Mouse (Mus musculus) heart, embryonic 15.5 days (tissue): ENCODE results near the gene Mtmr12. TPM values are rescaled to one million over a fixed set of nuclear protein-coding genes. Genes with fewer than 3 reads are reported as not detected.
A peak's percentile ranks its signal among the peaks of the same experiment; 100 is the strongest.

ENCODE experiments used
- ATAC-seq: fragments of 200-750 bp; cut with Nextera tagmentation; replicated peaks from 2 replicates; pipeline ENCODE4 v1.8.0; 2017; ENCODE audit warnings: low read depth, moderate TSS enrichment; ENCODE audit not compliant: insufficient number of reproducible peaks, insufficient read depth, low FRiP score
- H3K27ac ChIP-seq: fragments of 300-500 bp; sonication (generic); 2 replicates; pipeline ENCODE4 v1.5.1; 2015; ENCODE audit warnings: mild to moderate bottlenecking, inconsistent platforms
- H3K27me3 ChIP-seq: fragments of 300-500 bp; sonication (generic); 2 replicates; pipeline ENCODE4 v1.6.1; 2015; ENCODE audit warnings: inconsistent platforms
- H3K36me3 ChIP-seq: fragments of 300-500 bp; sonication (generic); 2 replicates; pipeline ENCODE4 v1.6.1; 2015; ENCODE audit warnings: mild to moderate bottlenecking, inconsistent platforms
- H3K4me1 ChIP-seq: fragments of 300-500 bp; sonication (generic); replicated peaks from 2 replicates; pipeline ENCODE4 v1.6.1; 2015; ENCODE audit warnings: inconsistent platforms
- H3K4me2 ChIP-seq: fragments of 300-500 bp; sonication (generic); 2 replicates; pipeline ENCODE4 v1.6.1; 2015; ENCODE audit warnings: inconsistent platforms, mild to moderate bottlenecking, moderate library complexity
- H3K4me3 ChIP-seq: fragments of 300-500 bp; sonication (generic); 2 replicates; pipeline ENCODE4 v1.5.1; 2015; ENCODE audit warnings: mild to moderate bottlenecking, inconsistent platforms
- H3K9ac ChIP-seq: fragments of 300-500 bp; sonication (generic); 2 replicates; pipeline ENCODE4 v1.6.1; 2015; ENCODE audit warnings: mild to moderate bottlenecking, inconsistent platforms
- H3K9me3 ChIP-seq: fragments of 300-500 bp; sonication (generic); replicated peaks from 2 replicates; pipeline ENCODE4 v1.6.1; 2016; ENCODE audit warnings: inconsistent platforms
- WGBS: fragments of 180-500 bp; shearing (Covaris S2); methylation state at CpG from one replicate; pipeline ENCODE4 v1.1.7; 2015; ENCODE audit warnings: mixed read lengths; 5-methylcytosine and 5-hydroxymethylcytosine counted together
- polyA plus RNA-seq: library from polyadenylated mRNA; unstranded; fragments of >200 nt; fragmentation: Nextera tagmentation; extraction: Ambion mirVana; gene quantifications from 2 replicates; pipeline ENCODE4 v1.2.1, GENCODE M21; 2015

Gene Mtmr12
- polyA plus RNA-seq, 1 experiment from 2014 or later = 9.5 TPM

GRCm38 (mm10) chr15:12257730-12258494 lies 53.1 kb downstream of the Mtmr12 start:
- 86% methylated on average over 16 of the region's 16 CpGs for WGBS
- H3K4me3 ChIP-seq = no peak overlapping the region

GRCm38 (mm10) chr15:12263056-12263455 lies 58.2 kb downstream of the Mtmr12 start:
- H3K27me3 ChIP-seq = no peaks in the 10 kb centered on the region
- WGBS = 63% methylated on average over 3 of the region's 3 CpGs
- no peak overlapping the region for H3K4me3 ChIP-seq
- H3K27ac ChIP-seq = no peak overlapping the region
- H3K9me3 ChIP-seq = no peaks in the 10 kb centered on the region
- no peak overlapping the region for H3K9ac ChIP-seq
- no peak for ATAC-seq
- H3K36me3 ChIP-seq = peaks cover 85% of the 10 kb centered on the region
- H3K4me2 ChIP-seq = no peak overlapping the region
- no peaks in the 10 kb centered on the region for H3K4me1 ChIP-seq

More at GRCm38 (mm10) chr15:12257730-12258494, 53.1 kb downstream of the Mtmr12 start:
- no peaks in the 10 kb centered on the region for H3K27me3 ChIP-seq
- H3K9me3 ChIP-seq = no peaks in the 10 kb centered on the region
- peaks cover 55% of the 10 kb centered on the region for H3K36me3 ChIP-seq
- H3K4me1 ChIP-seq = no peaks in the 10 kb centered on the region
- no peak overlapping the region for H3K27ac ChIP-seq
- no peak overlapping the region for H3K4me2 ChIP-seq
- ATAC-seq = no peak
- H3K9ac ChIP-seq = no peak overlapping the region

- no peaks in the 10 kb centered on the region for H3K9me3 ChIP-seq
- ATAC-seq = no peak
- H3K4me3 ChIP-seq = no peak overlapping the region
- peaks cover 78% of the 10 kb centered on the region for H3K36me3 ChIP-seq
- H3K27me3 ChIP-seq = no peaks in the 10 kb centered on the region
- no peaks in the 10 kb centered on the region for H3K4me1 ChIP-seq
- no peak overlapping the region for H3K9ac ChIP-seq
- H3K27ac ChIP-seq = no peak overlapping the region
- H3K4me2 ChIP-seq = no peak overlapping the region
- WGBS = 63% methylated on average over 8 of the region's 8 CpGs
These were observed 61.6 kb downstream of the Mtmr12 start for GRCm38 (mm10) chr15:12266460-12266859.

GRCm38 (mm10) chr15:12268021-12268420 lies 63.2 kb downstream of the Mtmr12 start:
- Histone ChIP-seq H3K4me3 (no peak overlapping the region), H3K27ac (no peak overlapping the region), H3K27me3 (no peaks in the 10 kb centered on the region), H3K4me2 (no peak overlapping the region), H3K9me3 (no peaks in the 10 kb centered on the region), H3K36me3 (peaks cover 63% of the 10 kb centered on the region), H3K9ac (no peak overlapping the region), H3K4me1 (no peaks in the 10 kb centered on the region)
- ATAC-seq = peak; percentile 68
- WGBS = 26% methylated on average over 1 of the region's 1 CpGs

- Histone ChIP-seq H3K4me2 (no peak overlapping the region), H3K27me3 (no peaks in the 10 kb centered on the region), H3K9me3 (no peaks in the 10 kb centered on the region), H3K4me3 (no peak overlapping the region), H3K36me3 (peaks cover 30% of the 10 kb centered on the region), H3K4me1 (0 out of 2 replicates have a peak, but pooled peaks cover 2% of the 10 kb centered on the region), H3K27ac (no peak overlapping the region), H3K9ac (no peak overlapping the region)
- no peak for ATAC-seq
- 85% methylated on average over 9 of the region's 9 CpGs for WGBS
These were observed 66.5 kb downstream of the Mtmr12 start for GRCm38 (mm10) chr15:12271340-12271739.

GRCm38 (mm10) chr15:12273325-12274052 lies 68.7 kb downstream of the Mtmr12 start:
- Histone ChIP-seq H3K4me3 (no peak overlapping the region), H3K27ac (no peak overlapping the region), H3K9ac (no peak overlapping the region), H3K36me3 (peaks cover 20% of the 10 kb centered on the region; the same call in 1 of the 2 replicates), H3K9me3 (no peaks in the 10 kb centered on the region), H3K4me1 (0 out of 2 replicates have a peak, but pooled peaks cover 2% of the 10 kb centered on the region), H3K4me2 (no peak overlapping the region), H3K27me3 (no peaks in the 10 kb centered on the region)
- 74% methylated on average over 12 of the region's 12 CpGs for WGBS
- no peak for ATAC-seq

GRCm38 (mm10) chr15:12274053-12274769 lies 69.4 kb downstream of the Mtmr12 start:
- Histone ChIP-seq H3K9me3 (no peaks in the 10 kb centered on the region), H3K4me2 (no peak overlapping the region), H3K4me1 (0 out of 2 replicates have a peak, but pooled peaks cover 2% of the 10 kb centered on the region), H3K27ac (no peak overlapping the region), H3K4me3 (no peak overlapping the region), H3K27me3 (no peaks in the 10 kb centered on the region), H3K9ac (no peak overlapping the region), H3K36me3 (peaks cover 20% of the 10 kb centered on the region; the same call in 1 of the 2 replicates)
- 53% methylated on average over 4 of the region's 4 CpGs for WGBS
- no peak for ATAC-seq

- 0 out of 2 replicates have a peak, but pooled peaks cover 2% of the 10 kb centered on the region for H3K4me1 ChIP-seq
- H3K9ac ChIP-seq = no peak overlapping the region
- no peak overlapping the region for H3K4me3 ChIP-seq
- no peak overlapping the region for H3K4me2 ChIP-seq
- no peaks in the 10 kb centered on the region for H3K9me3 ChIP-seq
- no peak for ATAC-seq
- H3K36me3 ChIP-seq = peaks cover 11% of the 10 kb centered on the region; the same call in 1 of the 2 replicates
- H3K27ac ChIP-seq = no peak overlapping the region
- WGBS = 67% methylated on average over 4 of the region's 4 CpGs
- no peaks in the 10 kb centered on the region for H3K27me3 ChIP-seq
These were observed 70.3 kb downstream of the Mtmr12 start for GRCm38 (mm10) chr15:12275091-12275623.

- Histone ChIP-seq H3K4me1 (no peaks in the 10 kb centered on the region), H3K9ac (no peak overlapping the region), H3K9me3 (no peaks in the 10 kb centered on the region), H3K27me3 (no peaks in the 10 kb centered on the region), H3K4me3 (no peak overlapping the region), H3K36me3 (no peaks in the 10 kb centered on the region), H3K4me2 (no peak overlapping the region), H3K27ac (no peak overlapping the region)
- WGBS = 80% methylated on average over 1 of the region's 1 CpGs
- ATAC-seq = no peak
These were observed 75.0 kb downstream of the Mtmr12 start for GRCm38 (mm10) chr15:12279816-12280215.

- Histone ChIP-seq H3K9ac (no peak overlapping the region), H3K27ac (peak overlapping the region; percentile 21; the same call in 1 of the 2 replicates), H3K4me1 (no peaks in the 10 kb centered on the region), H3K36me3 (no peaks in the 10 kb centered on the region), H3K9me3 (no peaks in the 10 kb centered on the region), H3K4me3 (no peak overlapping the region), H3K27me3 (no peaks in the 10 kb centered on the region), H3K4me2 (no peak overlapping the region)
- ATAC-seq = no peak
- 58% methylated on average over 6 of the region's 6 CpGs for WGBS
These were observed 80.1 kb downstream of the Mtmr12 start for GRCm38 (mm10) chr15:12284794-12285534.
